Mouse (Mus musculus): Measurements from ENCODE around the gene Ubox5.

GRCm38 (mm10) chr2:130569926-130570325 lies 59.9 kb downstream of the Ubox5 start:
- no peak for TF ChIP-seq POLR2A (IDR thresholded peaks at IDR 0.05; ENCODE audit: borderline replicate concordance, insufficient read depth, low read length)
- no peak for TF ChIP-seq CTCF (IDR thresholded peaks at IDR 0.05; ENCODE audit: borderline replicate concordance, insufficient read depth, low read depth, low read length)
